Mouse (Mus musculus) C2C12 (cell line): ENCODE data around the gene Gga2.

Experiments
- CEBPB ChIP-seq: IDR thresholded peaks from one replicate; pipeline ENCODE4 v1.6.1; 2011; ENCODE audit warnings: low read depth, mild to moderate bottlenecking, control low read depth, moderate library complexity
- CTCF ChIP-seq: IDR thresholded peaks from one replicate; pipeline ENCODE4 v1.5.1; 2011; ENCODE audit not compliant: control insufficient read depth, insufficient read depth, insufficient read length
- FOSL1 ChIP-seq: IDR thresholded peaks from one replicate; pipeline ENCODE4 v1.8.0; 2011; ENCODE audit warnings: mild to moderate bottlenecking, low read length; ENCODE audit not compliant: poor library complexity, insufficient read depth, severe bottlenecking
- MAX ChIP-seq: IDR thresholded peaks from one replicate; pipeline ENCODE4 v1.6.1; 2011; ENCODE audit warnings: mild to moderate bottlenecking, control low read depth
- MYOD1 ChIP-seq: IDR thresholded peaks from one replicate; pipeline ENCODE4 v1.6.1; 2011; ENCODE audit warnings: low read depth; ENCODE audit not compliant: control insufficient read depth, insufficient read length
- MYOG ChIP-seq: IDR thresholded peaks from one replicate; pipeline ENCODE4 v1.6.1; 2011; ENCODE audit not compliant: control insufficient read depth, insufficient read length; ENCODE audit errors: extremely low read depth
- USF1 ChIP-seq: IDR thresholded peaks from one replicate; pipeline ENCODE4 v1.6.1; 2011; ENCODE audit warnings: low read depth, mild to moderate bottlenecking, control low read depth, moderate library complexity

GRCm38 (mm10) chr7:122012949-122013348 lies 8.1 kb downstream of the Gga2 start:
- no peak for TF ChIP-seq CTCF
- TF ChIP-seq MAX, result no peak
- TF ChIP-seq MYOG, result no peak
- TF ChIP-seq USF1, result no peak
- TF ChIP-seq MYOD1, result no peak
- TF ChIP-seq CEBPB, result no peak
- no peak for TF ChIP-seq FOSL1
